Mouse (Mus musculus) embryonic facial prominence, embryonic 11.5 days (tissue): ENCODE measurements around the gene Mmp2. TPM values are rescaled to one million over a fixed set of nuclear protein-coding genes. Genes with fewer than 3 reads are reported as not detected.

ENCODE experiments used
- ATAC-seq: fragments of 200-750 bp; cut with Nextera tagmentation; replicated peaks from 2 replicates; pipeline ENCODE4 v1.8.0; 2017; ENCODE audit warnings: low read depth; ENCODE audit not compliant: insufficient number of reproducible peaks, low FRiP score, low TSS enrichment
- DNase-seq: peaks from one replicate; pipeline ENCODE4 v3.0.0-alpha.2; 2015; ENCODE audit warnings: low spot score
- H3K27ac ChIP-seq: fragments of 300-500 bp; sonication (generic); replicated peaks from 2 replicates; pipeline ENCODE4 v1.5.1; 2014; ENCODE audit warnings: mild to moderate bottlenecking, low read depth, low read length, control low read depth
- H3K27me3 ChIP-seq: fragments of 300-500 bp; sonication (generic); 2 replicates; pipeline ENCODE4 v1.6.1; 2014; ENCODE audit warnings: mild to moderate bottlenecking, low read length, moderate library complexity, mixed read lengths; ENCODE audit not compliant: control insufficient read depth, insufficient read depth
- H3K36me3 ChIP-seq: fragments of 300-500 bp; sonication (generic); replicated peaks from 2 replicates; pipeline ENCODE4 v1.6.1; 2014; ENCODE audit warnings: low read depth, mild to moderate bottlenecking, low read length, moderate library complexity, mixed read lengths; ENCODE audit not compliant: control insufficient read depth, insufficient read depth
- H3K4me1 ChIP-seq: fragments of 300-500 bp; sonication (generic); 2 replicates; pipeline ENCODE4 v1.6.1; 2014; ENCODE audit warnings: low read length, mixed read lengths; ENCODE audit not compliant: control insufficient read depth, insufficient read depth
- H3K4me2 ChIP-seq: fragments of 300-500 bp; sonication (generic); 2 replicates; pipeline ENCODE4 v1.6.1; 2014; ENCODE audit warnings: low read depth, mild to moderate bottlenecking, control low read depth, low read length, moderate library complexity
- H3K4me3 ChIP-seq: fragments of 300-500 bp; sonication (generic); 2 replicates; pipeline ENCODE4 v1.5.1; 2014; ENCODE audit warnings: low read depth, low read length, control low read depth
- H3K9ac ChIP-seq: fragments of 300-500 bp; sonication (generic); replicated peaks from 2 replicates; pipeline ENCODE4 v1.6.1; 2014; ENCODE audit warnings: mild to moderate bottlenecking, control low read depth, low read length
- H3K9me3 ChIP-seq: fragments of 300-500 bp; sonication (generic); replicated peaks from 2 replicates; pipeline ENCODE4 v1.6.1; 2016; ENCODE audit warnings: mild to moderate bottlenecking, low read length, inconsistent platforms, mixed read lengths; ENCODE audit not compliant: control insufficient read depth
- WGBS: fragments of 180-500 bp; shearing (Covaris S2); extraction: QIAGEN DNeasy Blood & Tissue Kit; methylation state at CpG from one replicate; pipeline ENCODE4 v1.1.7; 2014; 5-methylcytosine and 5-hydroxymethylcytosine counted together
- polyA plus RNA-seq: library from polyadenylated mRNA; unstranded; fragments of >200 nt; fragmentation: Nextera tagmentation; extraction: Ambion mirVana; gene quantifications from 2 replicates; pipeline ENCODE4 v1.2.1, GENCODE M21; 2014

The Mmp2 gene
- polyA plus RNA-seq, 1 experiment from 2014 or later, result 177 TPM

DNA sequence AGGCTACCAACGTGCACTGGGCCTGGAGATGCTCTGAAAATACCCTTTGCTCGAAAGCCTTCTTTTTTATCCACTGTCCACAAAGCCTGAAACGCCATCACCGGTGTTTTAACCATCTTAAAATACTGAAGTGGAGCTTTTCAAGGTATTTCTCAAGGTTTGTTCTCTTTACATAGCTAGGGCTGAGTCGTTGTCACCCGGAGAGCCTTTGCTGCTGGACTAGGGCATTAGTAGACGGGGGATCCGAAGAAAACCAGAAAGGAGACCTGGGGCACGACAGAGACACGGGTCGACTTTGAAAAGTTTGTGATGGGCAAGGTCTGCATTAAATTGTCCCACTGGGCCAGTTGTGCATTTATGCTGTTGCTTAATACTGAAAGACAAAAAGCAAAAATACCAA lies 27.7 kb upstream of the Mmp2 start:
- 88% methylated on average over 11 of the region's 11 CpGs for WGBS
- no peaks in the 10 kb centered on the region for H3K4me1 ChIP-seq
- H3K9me3 ChIP-seq, result no peaks in the 10 kb centered on the region
- no peak overlapping the region for H3K27ac ChIP-seq
- DNase-seq, result no peak
- no peak overlapping the region for H3K4me3 ChIP-seq
- H3K27me3 ChIP-seq, result no peaks in the 10 kb centered on the region
- no peaks in the 10 kb centered on the region for H3K36me3 ChIP-seq
- H3K4me2 ChIP-seq, result no peak overlapping the region
- H3K9ac ChIP-seq, result no peak overlapping the region
- ATAC-seq, result no peak

- Histone ChIP-seq H3K36me3 (no peaks in the 10 kb centered on the region), H3K4me1 (no peaks in the 10 kb centered on the region), H3K27me3 (no peaks in the 10 kb centered on the region), H3K9me3 (no peaks in the 10 kb centered on the region), H3K4me3 (no peak overlapping the region), H3K27ac (no peak overlapping the region), H3K9ac (no peak overlapping the region), H3K4me2 (no peak overlapping the region)
- ATAC-seq (no peak), DNase-seq (no peak)
- WGBS, result 58% methylated on average over 8 of the region's 8 CpGs
Measured at GRCm38 (mm10) chr8:92801231-92801630, 25.9 kb upstream of the Mmp2 start.

DNA sequence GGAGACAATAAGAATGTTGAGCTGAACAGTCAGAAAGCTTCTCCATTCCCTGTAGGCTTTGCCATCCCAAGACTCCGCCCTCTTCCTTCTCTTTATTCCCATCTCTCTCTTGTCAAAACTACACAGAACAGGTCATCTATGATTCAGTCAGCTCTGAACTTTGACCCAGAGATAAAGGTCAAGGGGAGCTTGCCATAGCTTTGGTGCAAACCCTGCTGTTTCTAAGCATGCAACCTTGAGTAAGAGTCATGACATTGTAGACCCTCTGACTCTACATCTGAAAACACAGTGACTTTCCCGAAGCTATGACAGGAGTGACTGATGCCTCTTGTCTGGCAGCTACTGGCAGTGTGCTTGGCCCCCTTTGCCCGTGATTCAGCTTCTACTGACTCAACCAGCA lies 24.5 kb upstream of the Mmp2 start:
- Histone ChIP-seq H3K27ac (no peak overlapping the region), H3K36me3 (no peaks in the 10 kb centered on the region), H3K9ac (no peak overlapping the region), H3K27me3 (no peaks in the 10 kb centered on the region), H3K4me2 (no peak overlapping the region), H3K4me3 (no peak overlapping the region), H3K4me1 (no peaks in the 10 kb centered on the region), H3K9me3 (no peaks in the 10 kb centered on the region)
- ATAC-seq (no peak), DNase-seq (no peak)
- WGBS, result 85% methylated on average over 3 of the region's 3 CpGs

DNA sequence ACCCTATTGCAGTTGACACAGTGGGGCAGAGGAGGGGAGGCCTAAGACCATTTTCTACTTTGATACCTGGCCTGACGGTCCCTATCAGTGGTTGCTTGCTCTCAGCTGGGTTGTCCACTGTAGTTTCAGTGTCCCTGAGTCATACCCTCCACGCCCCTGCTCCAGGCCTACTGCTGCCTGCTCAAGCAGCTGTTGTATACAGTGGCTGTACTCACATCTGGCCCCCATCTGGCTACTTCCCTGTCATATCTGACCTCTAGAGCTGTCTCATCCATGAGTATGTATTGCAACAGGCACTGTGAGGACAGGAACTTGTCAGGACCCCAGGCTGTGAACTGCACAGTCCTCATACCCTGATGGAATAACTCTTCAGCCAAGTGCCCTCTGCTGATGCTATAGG lies 14.3 kb upstream of the Mmp2 start:
- Histone ChIP-seq H3K27me3 (no peaks in the 10 kb centered on the region), H3K4me2 (no peak overlapping the region), H3K4me1 (no peaks in the 10 kb centered on the region), H3K9me3 (no peaks in the 10 kb centered on the region), H3K4me3 (no peak overlapping the region), H3K36me3 (no peaks in the 10 kb centered on the region), H3K27ac (no peak overlapping the region), H3K9ac (no peak overlapping the region)
- WGBS, result 83% methylated on average over 2 of the region's 2 CpGs
- ATAC-seq, result no peak
- no peak for DNase-seq

GRCm38 (mm10) chr8:92815661-92816060 lies 11.4 kb upstream of the Mmp2 start:
- no peak for ATAC-seq
- Histone ChIP-seq H3K4me1 (no peaks in the 10 kb centered on the region), H3K9ac (no peak overlapping the region), H3K36me3 (no peaks in the 10 kb centered on the region), H3K27me3 (no peaks in the 10 kb centered on the region), H3K4me3 (no peak overlapping the region), H3K27ac (no peak overlapping the region), H3K9me3 (no peaks in the 10 kb centered on the region), H3K4me2 (no peak overlapping the region)
- DNase-seq, result no peak
- WGBS, result 80% methylated on average over 5 of the region's 5 CpGs

- Histone ChIP-seq H3K9ac (no peak overlapping the region), H3K27me3 (no peaks in the 10 kb centered on the region), H3K4me2 (no peak overlapping the region), H3K27ac (no peak overlapping the region), H3K4me3 (no peak overlapping the region), H3K4me1 (no peaks in the 10 kb centered on the region), H3K36me3 (no peaks in the 10 kb centered on the region), H3K9me3 (no peaks in the 10 kb centered on the region)
- DNase-seq (peak; percentile 95), ATAC-seq (peak; percentile 77)
- 21% methylated on average over 6 of the region's 6 CpGs for WGBS
Measured at GRCm38 (mm10) chr8:92817928-92818818, 8.9 kb upstream of the Mmp2 start.

- no peak overlapping the region for H3K4me3 ChIP-seq
- H3K9me3 ChIP-seq, result no peaks in the 10 kb centered on the region
- no peaks in the 10 kb centered on the region for H3K27me3 ChIP-seq
- ATAC-seq, result no peak
- no peaks in the 10 kb centered on the region for H3K4me1 ChIP-seq
- H3K27ac ChIP-seq, result no peak overlapping the region
- no peak overlapping the region for H3K9ac ChIP-seq
- no peak overlapping the region for H3K4me2 ChIP-seq
- no peak for DNase-seq
- H3K36me3 ChIP-seq, result no peaks in the 10 kb centered on the region
Measured at GRCm38 (mm10) chr8:92821151-92821550, 5.9 kb upstream of the Mmp2 start.

DNA sequence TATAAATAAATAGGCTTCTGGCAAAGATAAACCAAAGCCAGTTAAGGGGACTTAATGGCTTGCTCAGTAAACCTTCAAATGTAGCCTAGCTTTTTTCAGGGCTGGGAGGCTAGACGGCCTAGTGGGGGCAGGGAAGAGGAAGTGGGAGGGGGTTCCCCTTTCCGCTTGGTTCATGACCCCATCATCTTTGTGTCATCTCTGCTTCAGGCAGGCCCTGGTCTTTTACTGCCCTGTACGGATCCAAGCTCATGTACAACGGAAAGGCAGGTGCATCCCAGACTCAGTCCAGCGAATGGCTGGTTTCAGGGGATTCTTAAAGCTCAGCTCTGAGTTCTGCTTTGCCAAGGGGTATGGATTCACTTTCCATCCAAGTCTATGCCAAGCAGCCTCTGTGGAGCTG lies 4.7 kb upstream of the Mmp2 start:
- H3K27ac ChIP-seq, result no peak overlapping the region
- no peaks in the 10 kb centered on the region for H3K4me1 ChIP-seq
- ATAC-seq (no peak), DNase-seq (no peak)
- H3K4me3 ChIP-seq, result no peak overlapping the region
- no peaks in the 10 kb centered on the region for H3K27me3 ChIP-seq
- no peaks in the 10 kb centered on the region for H3K36me3 ChIP-seq
- H3K9me3 ChIP-seq, result no peaks in the 10 kb centered on the region
- WGBS, result 58% methylated on average over 5 of the region's 5 CpGs
- no peak overlapping the region for H3K9ac ChIP-seq
- H3K4me2 ChIP-seq, result no peak overlapping the region
